Mouse (Mus musculus) hindbrain, embryonic 11.5 days (tissue): ENCODE measurements at regions not wholly inside any gene's neighbourhood (a gene's known extent, or its start where the extent isn't known, plus 50 kb on each side); places are given as distances from the start of the nearest gene placed in this dataset.
A peak's percentile ranks its signal among the peaks of the same experiment; 100 is the strongest.

Experiments
- ATAC-seq: fragments of 200-750 bp; cut with Nextera tagmentation; 2 replicates; pipeline ENCODE4 v1.8.0; 2017; ENCODE audit warnings: mild to moderate bottlenecking, moderate TSS enrichment, moderate library complexity; ENCODE audit not compliant: low FRiP score
- DNase-seq: peaks from one replicate; pipeline ENCODE4 v3.0.0-alpha.2; 2015; ENCODE audit warnings: low spot score
- H3K27ac ChIP-seq: fragments of 300-500 bp; sonication (generic); 2 replicates; pipeline ENCODE4 v1.5.1; 2014; ENCODE audit warnings: mild to moderate bottlenecking, low read depth, low read length
- H3K27me3 ChIP-seq: fragments of 300-500 bp; sonication (generic); 2 replicates; pipeline ENCODE4 v1.6.1; 2014; ENCODE audit warnings: mild to moderate bottlenecking, low read length, moderate library complexity, mixed read lengths; ENCODE audit not compliant: control insufficient read depth, insufficient read depth
- H3K36me3 ChIP-seq: fragments of 300-500 bp; sonication (generic); 2 replicates; pipeline ENCODE4 v1.6.1; 2014; ENCODE audit warnings: mild to moderate bottlenecking, low read length, moderate library complexity, mixed read lengths; ENCODE audit not compliant: control insufficient read depth, insufficient read depth
- H3K4me1 ChIP-seq: fragments of 300-500 bp; sonication (generic); replicated peaks from 2 replicates; pipeline ENCODE4 v1.6.1; 2014; ENCODE audit warnings: low read length, mixed read lengths; ENCODE audit not compliant: control insufficient read depth, insufficient read depth
- H3K4me2 ChIP-seq: fragments of 300-500 bp; sonication (generic); replicated peaks from 2 replicates; pipeline ENCODE4 v1.6.1; 2014; ENCODE audit warnings: mild to moderate bottlenecking, low read depth, low read length
- H3K4me3 ChIP-seq: fragments of 300-500 bp; sonication (generic); 2 replicates; pipeline ENCODE4 v1.5.1; 2014; ENCODE audit warnings: low read depth, low read length
- H3K9ac ChIP-seq: fragments of 300-500 bp; sonication (generic); 2 replicates; pipeline ENCODE4 v1.6.1; 2014; ENCODE audit warnings: low read depth, low read length
- H3K9me3 ChIP-seq: fragments of 300-500 bp; sonication (generic); 2 replicates; pipeline ENCODE4 v1.6.1; 2016; ENCODE audit warnings: low read length; ENCODE audit not compliant: control insufficient read depth
- WGBS: fragments of 180-500 bp; shearing (Covaris S2); extraction: QIAGEN DNeasy Blood & Tissue Kit; methylation state at CpG from one replicate; pipeline ENCODE4 v1.1.7; 2014; 5-methylcytosine and 5-hydroxymethylcytosine counted together

DNA sequence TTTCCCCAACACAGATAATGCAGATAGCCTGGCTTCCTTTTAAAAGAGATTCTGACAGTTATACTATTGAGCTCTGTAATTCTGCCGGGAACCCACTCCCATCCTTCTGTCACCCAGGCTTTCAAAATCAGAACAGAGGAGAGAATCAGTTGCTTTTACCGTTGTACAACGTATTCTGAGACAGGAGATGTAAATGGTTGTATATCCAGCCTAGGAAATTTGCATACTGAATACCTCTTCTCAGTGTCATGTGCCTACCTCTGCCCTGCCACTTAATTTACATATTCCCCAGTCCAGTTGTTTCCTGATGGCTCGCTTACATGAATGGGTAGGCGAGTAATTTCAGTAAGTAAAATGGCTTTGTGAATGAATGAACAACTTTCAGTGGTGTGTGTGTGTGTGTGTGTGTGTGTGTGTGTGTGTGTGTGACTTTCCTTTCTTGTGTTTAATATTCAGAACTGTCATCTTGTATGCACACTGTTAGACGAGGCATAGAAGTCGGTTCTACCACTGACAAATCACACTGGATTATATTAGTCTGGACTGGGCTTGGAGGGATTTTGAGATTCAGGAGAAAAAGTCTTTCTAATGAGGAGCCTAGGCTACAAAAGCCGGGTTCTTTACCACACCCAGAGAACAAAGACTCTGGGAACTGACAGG is 282.2 kb upstream of the Cdh6 start:
- Histone ChIP-seq H3K36me3 (no peaks in the 10 kb centered on the region), H3K27me3 (no peaks in the 10 kb centered on the region), H3K4me3 (no peak overlapping the region), H3K9ac (no peak overlapping the region), H3K9me3 (no peaks in the 10 kb centered on the region), H3K4me1 (no peaks in the 10 kb centered on the region), H3K4me2 (no peak overlapping the region), H3K27ac (no peak overlapping the region)
- WGBS = 69% methylated on average over 8 of the region's 8 CpGs
- peak; percentile 76 for ATAC-seq
- DNase-seq = no peak

DNA sequence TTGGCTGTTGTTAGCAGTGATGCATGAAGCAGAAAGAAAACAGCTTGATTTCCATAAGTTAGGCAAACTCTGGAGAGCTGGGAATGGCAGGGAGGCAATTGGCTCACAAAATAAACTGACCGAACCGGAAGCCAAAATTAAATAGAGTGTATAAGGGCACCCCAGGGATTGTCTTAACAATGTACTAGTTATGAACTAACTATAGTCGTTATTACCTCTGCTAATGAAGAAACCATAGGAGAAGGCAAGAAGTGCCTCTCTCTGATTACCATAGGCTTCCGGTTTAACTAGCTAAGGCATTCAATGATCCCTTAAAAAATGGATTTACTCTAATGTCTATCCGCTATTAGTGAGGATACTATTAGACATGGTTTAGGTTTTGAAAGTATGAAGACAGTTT is 276.9 kb upstream of the Cdh6 start:
- 82% methylated on average over 5 of the region's 5 CpGs for WGBS
- Histone ChIP-seq H3K27me3 (no peaks in the 10 kb centered on the region), H3K9me3 (no peaks in the 10 kb centered on the region), H3K36me3 (no peaks in the 10 kb centered on the region), H3K4me3 (no peak overlapping the region), H3K27ac (no peak overlapping the region), H3K4me1 (no peaks in the 10 kb centered on the region), H3K4me2 (no peak overlapping the region), H3K9ac (no peak overlapping the region)
- no peak for ATAC-seq
- DNase-seq = no peak

DNA sequence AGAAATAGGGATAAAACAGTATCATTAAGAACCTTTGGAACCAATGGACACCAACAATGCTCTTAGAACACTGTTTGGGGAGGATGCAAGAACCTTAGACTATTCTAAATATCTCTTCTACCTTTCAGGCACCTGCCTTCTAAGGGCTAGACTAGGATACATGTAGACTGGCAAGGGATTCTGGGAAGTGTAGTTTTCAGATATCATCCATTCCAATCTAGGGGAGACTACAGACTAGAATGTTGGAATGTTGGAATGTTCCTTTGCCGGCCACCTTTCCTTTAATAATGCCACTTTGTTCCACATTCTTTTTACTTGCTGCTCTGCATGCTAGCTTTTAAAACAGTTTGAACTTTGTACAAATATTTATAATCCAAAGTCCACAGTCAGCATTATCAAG is 261.1 kb upstream of the Cdh6 start:
- no peaks in the 10 kb centered on the region for H3K27me3 ChIP-seq
- WGBS = 74% methylated on average over 1 of the region's 1 CpGs
- H3K4me1 ChIP-seq = no peaks in the 10 kb centered on the region
- no peak overlapping the region for H3K27ac ChIP-seq
- DNase-seq (no peak), ATAC-seq (no peak)
- no peaks in the 10 kb centered on the region for H3K36me3 ChIP-seq
- no peak overlapping the region for H3K4me2 ChIP-seq
- H3K4me3 ChIP-seq = no peak overlapping the region
- H3K9ac ChIP-seq = no peak overlapping the region
- H3K9me3 ChIP-seq = no peaks in the 10 kb centered on the region

DNA sequence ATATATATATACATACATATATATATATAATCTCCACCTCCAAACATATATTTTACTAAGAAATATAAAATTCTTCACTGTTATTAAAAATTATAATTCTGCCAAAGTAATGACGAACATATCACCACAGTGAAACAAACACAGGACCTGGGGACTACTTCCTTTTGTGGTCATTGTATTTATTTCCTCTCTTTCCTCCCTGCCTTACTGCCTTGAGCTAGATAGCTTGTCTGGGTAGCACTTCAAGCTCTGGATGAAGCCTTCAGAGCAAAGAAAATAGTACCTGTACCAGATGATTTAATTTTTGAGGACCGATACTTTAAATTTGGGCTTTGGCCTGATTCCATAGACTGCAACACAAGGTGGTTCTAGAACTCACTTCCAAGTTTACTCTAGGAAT is 259.5 kb upstream of the Cdh6 start:
- Histone ChIP-seq H3K27me3 (no peaks in the 10 kb centered on the region), H3K36me3 (no peaks in the 10 kb centered on the region), H3K27ac (no peak overlapping the region), H3K4me1 (no peaks in the 10 kb centered on the region), H3K4me2 (no peak overlapping the region), H3K4me3 (no peak overlapping the region), H3K9ac (no peak overlapping the region), H3K9me3 (no peaks in the 10 kb centered on the region)
- DNase-seq = no peak
- no peak for ATAC-seq
- WGBS = 89% methylated on average over 2 of the region's 2 CpGs

DNA sequence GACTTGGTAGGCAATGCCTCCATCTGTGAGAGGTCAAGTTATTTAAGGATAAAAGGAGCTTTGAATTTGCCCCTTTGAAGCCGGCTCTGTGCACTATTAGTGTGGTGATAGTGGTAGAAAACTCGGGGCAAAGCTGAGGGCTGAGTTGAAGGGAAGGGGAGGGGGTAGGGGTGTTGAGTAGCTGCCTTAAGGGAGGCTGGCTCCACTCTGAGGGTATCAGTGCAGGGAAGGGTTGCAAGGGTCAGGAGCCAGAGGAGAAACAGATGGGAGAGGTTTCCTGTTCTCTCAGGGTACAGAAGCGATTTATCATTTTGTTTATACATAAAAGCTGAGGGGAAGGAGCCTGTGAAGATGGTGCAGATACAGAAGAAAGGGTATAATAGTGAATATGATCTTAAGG is 246.1 kb upstream of the Cdh6 start:
- H3K9me3 ChIP-seq = no peaks in the 10 kb centered on the region
- no peak for ATAC-seq
- H3K9ac ChIP-seq = no peak overlapping the region
- no peak overlapping the region for H3K27ac ChIP-seq
- H3K4me1 ChIP-seq = no peaks in the 10 kb centered on the region
- no peak for DNase-seq
- no peak overlapping the region for H3K4me2 ChIP-seq
- no peak overlapping the region for H3K4me3 ChIP-seq
- 46% methylated on average over 3 of the region's 3 CpGs for WGBS
- no peaks in the 10 kb centered on the region for H3K27me3 ChIP-seq
- H3K36me3 ChIP-seq = no peaks in the 10 kb centered on the region

DNA sequence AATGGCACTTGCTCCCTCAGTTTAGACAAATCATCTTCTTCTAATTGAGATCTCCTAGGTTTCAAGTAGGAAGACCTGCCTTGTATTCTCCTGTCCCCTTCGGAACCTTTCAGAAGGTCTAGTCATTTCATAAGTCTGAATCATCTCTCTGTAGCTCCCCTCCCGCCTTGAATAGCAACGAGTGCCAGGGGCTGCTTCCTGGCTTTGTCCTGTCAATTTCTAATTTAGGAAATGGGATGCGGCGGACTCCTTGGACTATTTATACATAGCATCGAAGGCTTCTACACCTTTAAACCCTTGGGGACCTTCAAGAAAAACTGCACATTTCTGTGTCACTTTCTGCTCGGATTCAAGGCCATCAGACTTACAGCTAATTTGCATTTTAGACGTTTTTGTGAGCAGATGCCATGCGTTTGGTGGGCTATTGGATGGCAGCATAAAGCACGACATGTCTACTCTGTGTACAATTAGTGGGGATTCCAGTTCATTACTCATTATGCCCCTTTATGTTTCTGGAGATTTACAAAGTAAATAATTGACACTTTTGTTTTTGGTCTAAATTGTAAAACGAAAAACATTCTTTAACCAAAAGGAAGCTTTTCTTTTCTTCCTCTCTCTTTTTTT is 236.7 kb upstream of the Cdh6 start:
- 59% methylated on average over 11 of the region's 11 CpGs for WGBS
- DNase-seq (no peak), ATAC-seq (no peak)
- Histone ChIP-seq H3K9me3 (no peaks in the 10 kb centered on the region), H3K36me3 (no peaks in the 10 kb centered on the region), H3K4me3 (no peak overlapping the region), H3K27me3 (no peaks in the 10 kb centered on the region), H3K4me1 (no peaks in the 10 kb centered on the region), H3K9ac (no peak overlapping the region), H3K4me2 (no peak overlapping the region), H3K27ac (no peak overlapping the region)

DNA sequence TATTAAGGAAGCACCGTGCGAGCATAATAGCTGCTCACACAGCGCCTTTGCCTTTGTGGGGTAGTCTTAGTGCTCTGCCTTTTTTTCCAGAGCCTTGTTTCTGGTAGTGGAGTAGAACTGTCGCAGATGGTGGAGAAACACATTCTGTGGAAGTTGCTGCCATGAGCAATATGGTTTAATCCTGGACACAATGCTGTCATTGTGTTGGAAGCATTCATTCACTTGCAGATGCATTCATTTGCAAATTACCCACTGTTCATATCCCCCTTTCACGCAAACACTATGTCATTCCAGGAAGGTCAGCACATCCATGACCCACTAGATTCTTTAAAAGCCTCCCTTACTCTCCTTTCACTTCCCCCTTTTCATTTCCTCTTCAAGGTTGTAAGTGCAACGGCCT is 219.7 kb upstream of the Cdh6 start:
- Histone ChIP-seq H3K9me3 (no peaks in the 10 kb centered on the region), H3K9ac (no peak overlapping the region), H3K4me3 (no peak overlapping the region), H3K27me3 (no peaks in the 10 kb centered on the region), H3K4me2 (no peak overlapping the region), H3K27ac (peak overlapping the region; percentile 27), H3K4me1 (no peaks in the 10 kb centered on the region), H3K36me3 (no peaks in the 10 kb centered on the region)
- WGBS = 11% methylated on average over 6 of the region's 6 CpGs
- DNase-seq (peak; percentile 70), ATAC-seq (peak; percentile 97)

DNA sequence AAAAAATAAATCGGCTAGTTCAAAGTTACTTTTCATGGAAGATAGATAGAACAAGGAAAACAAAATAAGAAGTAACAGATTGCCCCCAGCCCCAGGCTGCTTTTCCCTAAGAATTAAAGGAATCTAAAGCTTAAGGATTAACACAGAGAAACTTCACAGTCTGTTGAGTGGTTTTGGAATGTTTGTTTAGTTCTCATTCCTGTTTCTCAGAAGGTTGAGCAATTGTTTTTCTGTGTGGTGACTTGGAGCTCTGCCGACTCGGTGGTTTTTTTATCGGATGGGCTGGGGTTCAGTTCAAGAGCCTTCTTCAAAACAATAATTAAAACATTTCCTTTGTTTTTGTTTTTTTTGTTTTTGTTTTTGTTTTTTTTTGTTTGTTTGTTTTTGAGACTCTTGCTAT is 217.9 kb upstream of the Cdh6 start:
- Histone ChIP-seq H3K9me3 (no peaks in the 10 kb centered on the region), H3K27me3 (no peaks in the 10 kb centered on the region), H3K4me2 (no peak overlapping the region), H3K27ac (no peak overlapping the region), H3K9ac (no peak overlapping the region), H3K36me3 (no peaks in the 10 kb centered on the region), H3K4me1 (no peaks in the 10 kb centered on the region), H3K4me3 (no peak overlapping the region)
- DNase-seq = no peak
- no peak for ATAC-seq
- WGBS = 83% methylated on average over 4 of the region's 4 CpGs

DNA sequence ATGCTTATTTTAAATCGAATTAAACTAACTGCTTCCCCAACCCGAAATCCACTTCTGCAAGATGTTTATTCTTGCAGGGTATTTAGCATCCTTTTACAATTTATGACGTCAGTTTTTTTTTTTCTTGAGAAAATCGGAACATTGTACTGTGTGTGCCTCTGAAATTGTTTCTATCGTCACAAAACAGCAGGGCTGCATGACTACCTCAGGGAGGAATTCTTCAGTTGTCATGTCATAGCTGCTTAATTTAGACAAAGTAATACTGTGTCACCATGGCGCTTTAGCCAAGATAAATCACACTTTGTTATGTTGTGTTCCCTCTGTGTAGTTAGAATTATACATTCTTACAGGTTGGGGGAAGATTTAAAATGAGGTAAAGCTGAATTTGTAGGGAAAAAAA is 211.3 kb upstream of the Cdh6 start:
- no peaks in the 10 kb centered on the region for H3K27me3 ChIP-seq
- 33% methylated on average over 6 of the region's 6 CpGs for WGBS

More for the DNA sequence above, 211.3 kb upstream of the Cdh6 start:
- no peak overlapping the region for H3K9ac ChIP-seq
- H3K27ac ChIP-seq = no peak overlapping the region
- ATAC-seq = peak; percentile 65; the same call in 1 of the 2 replicates
- H3K36me3 ChIP-seq = no peaks in the 10 kb centered on the region
- no peak for DNase-seq
- H3K4me1 ChIP-seq = no peaks in the 10 kb centered on the region
- no peak overlapping the region for H3K4me3 ChIP-seq
- no peaks in the 10 kb centered on the region for H3K9me3 ChIP-seq
- no peak overlapping the region for H3K4me2 ChIP-seq
